Mouse (Mus musculus) MEL (cell line): ENCODE data around the gene Msmo1. TPM values are rescaled to one million over a fixed set of nuclear protein-coding genes. Genes with fewer than 3 reads are reported as not detected.

ENCODE experiments used
- DNase-seq: peaks from one replicate; pipeline ENCODE4 v3.0.0; 2011; ENCODE audit warnings: low read depth, low spot score
- H3K27ac ChIP-seq: 2 replicates; pipeline ENCODE4 v1.5.1; 2012; ENCODE audit warnings: low read depth, mild to moderate bottlenecking, control low read depth, low read length, moderate library complexity; ENCODE audit not compliant: control insufficient read depth
- H3K27me3 ChIP-seq, 2 experiments: fragments of 150-350 bp in 1 of 2; sonication (generic) in 1 of 2; 2 replicates each; pipeline ENCODE4 v1.6.1; 2012; ENCODE audit warnings: low read length in 2 of 2, mild to moderate bottlenecking in 2 of 2, improper control_type of control experiment in 1 of 2, moderate library complexity in 1 of 2; ENCODE audit not compliant: insufficient read depth in 2 of 2, control insufficient read depth in 1 of 2
- H3K36me3 ChIP-seq, 2 experiments: 2 replicates each; pipeline ENCODE4 v1.6.1; 2012 to 2014; ENCODE audit warnings: low read length in 2 of 2, improper control_type of control experiment in 1 of 2, inconsistent platforms in 1 of 2, mild to moderate bottlenecking in 1 of 2; ENCODE audit not compliant: insufficient read depth in 2 of 2, control insufficient read depth in 1 of 2
- H3K4me1 ChIP-seq, 2 experiments: fragments of 150-350 bp in 1 of 2; sonication (generic) in 1 of 2; 2 replicates each; pipeline ENCODE4 v1.6.1; 2012; ENCODE audit warnings: low read length in 2 of 2, improper control_type of control experiment in 1 of 2, mild to moderate bottlenecking in 1 of 2; ENCODE audit not compliant: insufficient read depth in 2 of 2, control insufficient read depth in 1 of 2
- H3K4me3 ChIP-seq, 2 experiments: fragments of 150-350 bp in 1 of 2; sonication (generic) in 1 of 2; 2 replicates each; pipeline ENCODE4 v1.5.1; 2012; ENCODE audit warnings: low read depth in 2 of 2, low read length in 2 of 2, mild to moderate bottlenecking in 2 of 2, moderate library complexity in 2 of 2, control low read depth in 1 of 2, improper control_type of control experiment in 1 of 2; ENCODE audit not compliant: control insufficient read depth in 1 of 2, insufficient read depth in 1 of 2
- H3K79me2 ChIP-seq: 2 replicates; pipeline ENCODE4 v1.6.1; 2012; ENCODE audit warnings: mild to moderate bottlenecking, low read length, moderate library complexity; ENCODE audit not compliant: control insufficient read depth, poor library complexity, insufficient read depth
- H3K9ac ChIP-seq: 2 replicates; pipeline ENCODE4 v1.6.1; 2012; ENCODE audit warnings: low read depth, mild to moderate bottlenecking, control low read depth, low read length, moderate library complexity; ENCODE audit not compliant: control insufficient read depth, poor library complexity, severe bottlenecking
- H3K9me3 ChIP-seq: fragments of 150-350 bp; sonication (generic); replicated peaks from 2 replicates; pipeline ENCODE4 v1.6.1; 2012; ENCODE audit warnings: mild to moderate bottlenecking, low read length, improper control_type of control experiment, moderate library complexity; ENCODE audit not compliant: insufficient read depth
- CHD2 ChIP-seq: IDR thresholded peaks from 2 replicates; pipeline ENCODE4 v1.6.1; 2011; ENCODE audit warnings: low read length, improper control_type of control experiment
- CTCF ChIP-seq, 3 experiments: IDR thresholded peaks in 2 of 3; conservative IDR thresholded peaks in 1 of 3; 2 replicates each; pipeline ENCODE4 v1.5.1; 2011 to 2012; ENCODE audit warnings: low read length in 3 of 3, low read depth in 2 of 3, mild to moderate bottlenecking in 2 of 3, improper control_type of control experiment in 1 of 3, inconsistent platforms in 1 of 3, mixed read lengths in 1 of 3, moderate library complexity in 1 of 3; ENCODE audit not compliant: control insufficient read depth in 1 of 3, insufficient read depth in 1 of 3, poor library complexity in 1 of 3, severe bottlenecking in 1 of 3
- E2F4 ChIP-seq: IDR thresholded peaks from 2 replicates; pipeline ENCODE4 v1.6.1; 2011; ENCODE audit warnings: low read depth, low read length, improper control_type of control experiment, borderline replicate concordance
- ELF1 ChIP-seq: IDR thresholded peaks from 2 replicates; pipeline ENCODE4 v1.6.1; 2014; ENCODE audit warnings: low read depth, mild to moderate bottlenecking, inconsistent platforms, low read length, improper control_type of control experiment, moderate library complexity
- EP300 ChIP-seq, 2 experiments: IDR thresholded peaks; 2 replicates each; pipeline ENCODE4 v1.6.1; 2011; ENCODE audit warnings: improper control_type of control experiment in 2 of 2, low read length in 2 of 2, low read depth in 1 of 2, mild to moderate bottlenecking in 1 of 2
- GABPA ChIP-seq: IDR thresholded peaks from 2 replicates; pipeline ENCODE4 v1.6.1; 2012; ENCODE audit warnings: low read depth, mild to moderate bottlenecking, inconsistent platforms, low read length, improper control_type of control experiment, moderate library complexity
- HCFC1 ChIP-seq: IDR thresholded peaks from 2 replicates; pipeline ENCODE4 v1.6.1; 2012; ENCODE audit warnings: low read depth, mild to moderate bottlenecking, inconsistent platforms, low read length, improper control_type of control experiment, moderate library complexity
- JUND ChIP-seq: IDR thresholded peaks from 2 replicates; pipeline ENCODE4 v1.6.1; 2011; ENCODE audit warnings: low read depth, mild to moderate bottlenecking, improper control_type of control experiment, low read length
- KAT2A ChIP-seq: conservative IDR thresholded peaks from 2 replicates; pipeline ENCODE4 v1.6.1; 2012; ENCODE audit warnings: low read depth, low read length, improper control_type of control experiment, inconsistent platforms
- MAFK ChIP-seq: IDR thresholded peaks from 2 replicates; pipeline ENCODE4 v1.6.1; 2011; ENCODE audit warnings: low read depth, mild to moderate bottlenecking, low read length, improper control_type of control experiment, borderline replicate concordance
- MAX ChIP-seq: IDR thresholded peaks from 2 replicates; pipeline ENCODE4 v1.6.1; 2011; ENCODE audit warnings: low read length, improper control_type of control experiment
- MAZ ChIP-seq: IDR thresholded peaks from 2 replicates; pipeline ENCODE4 v1.6.1; 2012; ENCODE audit warnings: low read depth, mild to moderate bottlenecking, inconsistent platforms, low read length, improper control_type of control experiment
- MEF2A ChIP-seq: IDR thresholded peaks from 2 replicates; pipeline ENCODE4 v1.6.1; 2014; ENCODE audit warnings: low read depth, mild to moderate bottlenecking, inconsistent platforms, low read length, improper control_type of control experiment; ENCODE audit not compliant: poor library complexity, insufficient replicate concordance, severe bottlenecking; ENCODE audit errors: extremely low read depth
- MXI1 ChIP-seq: IDR thresholded peaks from 2 replicates; pipeline ENCODE4 v1.6.1; 2011; ENCODE audit warnings: mild to moderate bottlenecking, low read depth, low read length, improper control_type of control experiment
- MYB ChIP-seq: IDR thresholded peaks from 2 replicates; pipeline ENCODE4 v1.6.1; 2011; ENCODE audit warnings: mild to moderate bottlenecking, low read depth, low read length, improper control_type of control experiment
- NRF1 ChIP-seq: IDR thresholded peaks from 2 replicates; pipeline ENCODE4 v1.6.1; 2014; ENCODE audit warnings: low read depth, mild to moderate bottlenecking, inconsistent platforms, low read length, improper control_type of control experiment, moderate library complexity; ENCODE audit not compliant: poor library complexity, insufficient read depth, severe bottlenecking
- SMC3 ChIP-seq: IDR thresholded peaks from 2 replicates; pipeline ENCODE4 v1.6.1; 2011; ENCODE audit warnings: low read depth, low read length, improper control_type of control experiment
- TBP ChIP-seq: IDR thresholded peaks from 2 replicates; pipeline ENCODE4 v1.8.0; 2011; ENCODE audit warnings: low read depth, low read length, improper control_type of control experiment
- TCF12 ChIP-seq: IDR thresholded peaks from 2 replicates; pipeline ENCODE4 v1.6.1; 2014; ENCODE audit warnings: low read depth, mild to moderate bottlenecking, inconsistent platforms, low read length, improper control_type of control experiment, moderate library complexity
- USF1 ChIP-seq: IDR thresholded peaks from 2 replicates; pipeline ENCODE4 v1.6.1; 2014; ENCODE audit warnings: low read depth, mild to moderate bottlenecking, inconsistent platforms, low read length, improper control_type of control experiment, moderate library complexity
- USF2 ChIP-seq, 2 experiments: IDR thresholded peaks; 2 replicates each; pipeline ENCODE4 v1.6.1; 2011 to 2012; ENCODE audit warnings: improper control_type of control experiment in 2 of 2, low read length in 2 of 2, borderline replicate concordance in 1 of 2, inconsistent platforms in 1 of 2, low read depth in 1 of 2, mild to moderate bottlenecking in 1 of 2; ENCODE audit not compliant: insufficient read depth in 1 of 2
- ZKSCAN1 ChIP-seq: IDR thresholded peaks from 2 replicates; pipeline ENCODE4 v1.6.1; 2012; ENCODE audit warnings: low read depth, mild to moderate bottlenecking, inconsistent platforms, low read length, improper control_type of control experiment, moderate library complexity
- ZMIZ1 ChIP-seq: IDR thresholded peaks from 2 replicates; pipeline ENCODE4 v1.6.1; 2012; ENCODE audit warnings: low read depth, mild to moderate bottlenecking, inconsistent platforms, low read length, improper control_type of control experiment, moderate library complexity
- ZNF384 ChIP-seq: IDR thresholded peaks from 2 replicates; pipeline ENCODE4 v1.6.1; 2012; ENCODE audit warnings: low read depth, mild to moderate bottlenecking, inconsistent platforms, low read length, improper control_type of control experiment
- polyA plus RNA-seq, 2 experiments: library from polyadenylated mRNA; stranded (reverse) in 1 of 2; unstranded in 1 of 2; fragments of >175 nt in 1 of 2; fragments of >200 nt in 1 of 2; gene quantifications; 2 replicates each; pipeline versions ENCODE4 v1.2.1 to v1.2.4; 2012; ENCODE audit warnings: low replicate concordance in 2 of 2, low read depth in 1 of 2; ENCODE audit not compliant: insufficient read length in 2 of 2, insufficient read depth in 1 of 2, missing spikeins in 1 of 2
- total RNA-seq: library from RNA; depleted of rRNA; stranded (reverse); fragments of 300-350 nt; gene quantifications from 2 replicates; pipeline ENCODE4 v1.2.3, GENCODE M21; 2012

Msmo1 gene
- total and polyA plus RNA-seq, 3 experiments, result 13.8 to 22.1 TPM; not detected in 1

DNA sequence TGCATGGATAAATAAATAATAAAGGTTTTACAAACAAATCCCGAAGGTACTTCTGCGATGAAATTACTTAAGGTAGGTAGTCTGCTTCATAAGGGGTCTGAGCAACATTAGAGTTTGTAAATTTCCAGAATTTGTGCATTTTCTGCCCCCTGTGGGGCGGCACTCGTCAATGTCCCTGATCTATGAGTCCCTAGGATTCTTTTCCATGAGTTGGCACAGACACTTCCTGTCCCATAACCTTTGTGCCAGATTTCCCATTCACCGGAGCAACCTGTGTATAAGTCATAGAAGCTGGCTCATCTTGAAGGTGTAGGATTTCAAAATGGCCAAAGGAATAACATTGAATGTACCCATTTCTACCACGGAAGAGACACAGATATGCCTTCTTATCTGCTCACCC is 43.3 kb downstream of the Msmo1 start:
- TF ChIP-seq NRF1 (no peak), GABPA (no peak), ZNF384 (no peak), USF1 (no peak), JUND (no peak), CHD2 (no peak), E2F4 (no peak), TCF12 (no peak), MAFK (no peak), CTCF (IDR thresholded peaks at IDR 0.05 in 2 of 3, conservative IDR thresholded peaks at IDR 0.05 in 1 of 3; ENCODE audit: control insufficient read depth in 1 of 3, insufficient read depth in 1 of 3, low read depth in 2 of 3, low read length in 3 of 3, poor library complexity in 1 of 3, severe bottlenecking in 1 of 3) (no peak)
- Histone ChIP-seq H3K27me3 (no peaks in the 10 kb centered on the region; a peak in 1 of 4 replicates), H3K4me3 (no peak overlapping the region), H3K9me3 (no peaks in the 10 kb centered on the region), H3K79me2 (no peaks in the 10 kb centered on the region), H3K27ac (no peak overlapping the region), H3K9ac (no peak overlapping the region), H3K4me1 (no peaks in the 10 kb centered on the region), H3K36me3 (no peaks in the 10 kb centered on the region)
- no peak for DNase-seq

GRCm38 (mm10) chr8:64688741-64689140 is 44.9 kb downstream of the Msmo1 start:
- H3K79me2 ChIP-seq, result no peaks in the 10 kb centered on the region
- H3K27me3 ChIP-seq, result no peaks in the 10 kb centered on the region; a peak in 1 of 4 replicates
- no peaks in the 10 kb centered on the region for H3K4me1 ChIP-seq
- H3K9ac ChIP-seq, result no peak overlapping the region
- H3K27ac ChIP-seq, result no peak overlapping the region
- H3K36me3 ChIP-seq, result no peaks in the 10 kb centered on the region
- no peaks in the 10 kb centered on the region for H3K9me3 ChIP-seq
- TF ChIP-seq SMC3, result no peak
- no peak for TF ChIP-seq EP300 (IDR thresholded peaks at IDR 0.05; ENCODE audit: low read depth in 1 of 2, low read length in 2 of 2)
- TF ChIP-seq TBP, result no peak
- TF ChIP-seq JUND, result no peak
- no peak for TF ChIP-seq KAT2A
- no peak for TF ChIP-seq ELF1
- no peak for TF ChIP-seq HCFC1
- no peak for TF ChIP-seq CTCF (IDR thresholded peaks at IDR 0.05 in 2 of 3, conservative IDR thresholded peaks at IDR 0.05 in 1 of 3; ENCODE audit: control insufficient read depth in 1 of 3, insufficient read depth in 1 of 3, low read depth in 2 of 3, low read length in 3 of 3, poor library complexity in 1 of 3, severe bottlenecking in 1 of 3)
- TF ChIP-seq MAX, result no peak
- no peak for TF ChIP-seq MEF2A
- TF ChIP-seq ZMIZ1, result no peak
- TF ChIP-seq ZKSCAN1, result no peak
- TF ChIP-seq USF2 (IDR thresholded peaks at IDR 0.05; ENCODE audit: borderline replicate concordance in 1 of 2, insufficient read depth in 1 of 2, low read depth in 1 of 2, low read length in 2 of 2), result no peak
- TF ChIP-seq MAZ, result no peak
- no peak for TF ChIP-seq MXI1
- TF ChIP-seq MYB, result no peak
- H3K4me3 ChIP-seq, result no peak overlapping the region
- DNase-seq, result no peak
